Mouse (Mus musculus): ENCODE data around the gene Alg14.

Alg14 gene

DNA sequence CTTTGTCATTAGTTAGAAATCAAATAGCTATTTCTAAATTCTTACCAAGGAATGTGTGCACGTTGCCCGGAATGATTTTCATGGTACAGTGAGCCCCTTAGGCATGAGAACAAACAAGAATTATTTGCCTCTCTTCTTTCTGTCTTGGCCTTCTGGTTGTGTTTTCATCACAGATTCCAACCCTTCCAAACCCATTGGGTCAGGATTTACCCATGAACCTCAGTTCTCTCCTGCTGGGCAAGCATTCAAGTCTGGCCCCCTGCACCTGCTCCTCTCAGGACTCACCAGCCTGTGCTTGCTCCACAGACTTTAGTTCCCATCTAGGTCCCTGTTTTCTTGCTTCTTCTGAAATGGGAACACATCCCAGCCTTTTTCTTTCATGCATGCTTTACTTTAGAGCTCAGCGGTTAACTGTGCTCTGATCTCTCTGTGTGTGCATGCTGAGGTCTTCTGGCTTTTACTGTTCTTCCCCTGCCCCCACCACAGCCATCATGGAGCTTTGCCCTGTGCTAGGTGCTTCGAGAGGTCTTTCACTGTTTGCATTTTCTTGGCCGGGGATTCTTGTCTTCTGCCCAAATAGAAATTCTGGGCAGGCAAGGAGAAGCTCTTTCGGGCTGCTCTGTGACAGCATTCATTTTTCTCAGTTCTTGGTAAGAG lies 44.8 kb downstream of the Alg14 start:
- DNase-seq (ENCODE audit: low spot score in 2 of 2): no peak

DNA sequence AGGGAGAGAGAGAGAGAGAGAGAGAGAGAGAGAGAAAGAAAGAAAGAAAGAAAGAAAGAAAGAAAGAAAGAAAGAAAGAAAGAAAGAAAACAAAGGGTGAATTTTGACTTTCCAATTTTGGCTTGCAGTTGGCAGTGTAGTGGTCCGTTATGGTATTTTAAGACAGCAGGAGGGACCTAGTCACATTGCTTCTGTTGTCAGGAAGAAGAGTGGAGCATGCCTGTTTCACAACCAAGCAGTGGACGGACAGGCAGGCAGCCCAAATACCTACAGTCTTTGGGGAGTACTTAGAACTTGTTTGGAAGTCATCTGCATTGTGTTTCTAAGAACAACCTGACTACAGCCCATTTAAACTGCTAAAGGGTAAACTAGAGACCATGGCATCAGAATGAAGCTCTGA lies 47.1 kb downstream of the Alg14 start:
- DNase-seq (ENCODE audit: low spot score in 2 of 2): no peak

GRCm38 (mm10) chr3:121340321-121340761 lies 48.8 kb downstream of the Alg14 start:
- no peak for DNase-seq (ENCODE audit: low spot score in 2 of 2)

DNA sequence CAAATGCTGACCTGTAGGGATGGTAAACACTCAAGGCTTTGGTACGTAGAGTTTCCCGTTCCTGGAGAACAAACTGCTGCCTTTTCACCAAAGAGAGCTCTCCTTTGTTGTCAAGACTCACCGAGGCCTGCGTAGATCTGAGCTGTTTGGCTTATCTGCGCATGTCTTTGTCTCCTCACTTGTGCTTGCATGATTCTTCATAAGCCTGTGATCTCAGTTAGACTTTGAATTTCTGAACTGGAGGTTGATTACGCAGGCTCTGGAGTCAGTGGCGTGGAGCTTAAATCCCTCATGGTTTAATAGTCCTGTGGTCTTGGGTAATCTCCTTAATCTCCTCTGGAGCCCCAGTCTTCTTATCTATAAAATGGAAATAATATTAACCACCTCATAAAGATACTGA lies 51.7 kb downstream of the Alg14 start:
- DNase-seq (ENCODE audit: low spot score in 2 of 2): no peak

DNA sequence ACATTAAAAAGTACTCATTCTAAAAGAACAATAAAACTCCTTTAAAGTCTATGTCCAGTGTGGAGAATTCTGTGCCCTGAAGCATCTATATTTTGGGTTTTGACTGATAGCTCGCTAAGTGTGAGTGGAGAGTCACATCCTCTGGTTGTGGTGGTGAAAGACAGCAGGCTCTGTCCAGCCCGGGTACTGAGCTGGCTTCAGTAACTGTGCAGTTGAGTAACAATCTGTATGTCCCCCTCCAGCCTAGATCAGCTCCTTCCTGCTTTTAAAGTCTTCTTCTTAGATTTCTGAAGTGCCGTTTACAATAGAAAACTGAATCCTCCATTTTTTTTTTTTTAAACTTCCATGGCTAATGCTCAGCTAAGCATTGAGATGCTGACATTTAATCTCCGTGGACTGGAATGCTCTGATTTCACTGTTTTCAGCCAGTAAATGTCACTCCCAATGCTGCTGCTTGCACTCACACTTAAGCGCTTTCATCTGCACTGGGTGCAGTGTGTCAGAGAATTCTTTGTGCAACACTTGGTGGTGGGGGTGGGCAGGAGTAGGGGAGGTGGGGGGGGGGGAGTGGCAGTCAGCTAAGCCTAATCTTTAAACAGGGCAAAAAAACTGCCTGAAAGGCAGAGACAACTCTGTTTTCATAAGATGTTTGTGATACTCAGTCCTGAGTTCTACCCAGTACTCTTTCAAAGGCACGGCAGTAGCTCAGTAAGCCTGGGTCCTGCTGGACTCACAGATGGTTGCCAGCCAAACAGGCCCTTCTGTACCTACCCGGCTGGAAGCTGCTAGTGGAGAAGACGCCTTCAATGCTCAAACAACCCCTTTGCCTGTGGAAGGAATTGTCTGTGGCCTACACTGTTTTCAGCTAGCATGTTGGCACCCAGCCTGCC lies 52.7 kb downstream of the Alg14 start:
- no peak for DNase-seq (ENCODE audit: low spot score in 2 of 2)

DNA sequence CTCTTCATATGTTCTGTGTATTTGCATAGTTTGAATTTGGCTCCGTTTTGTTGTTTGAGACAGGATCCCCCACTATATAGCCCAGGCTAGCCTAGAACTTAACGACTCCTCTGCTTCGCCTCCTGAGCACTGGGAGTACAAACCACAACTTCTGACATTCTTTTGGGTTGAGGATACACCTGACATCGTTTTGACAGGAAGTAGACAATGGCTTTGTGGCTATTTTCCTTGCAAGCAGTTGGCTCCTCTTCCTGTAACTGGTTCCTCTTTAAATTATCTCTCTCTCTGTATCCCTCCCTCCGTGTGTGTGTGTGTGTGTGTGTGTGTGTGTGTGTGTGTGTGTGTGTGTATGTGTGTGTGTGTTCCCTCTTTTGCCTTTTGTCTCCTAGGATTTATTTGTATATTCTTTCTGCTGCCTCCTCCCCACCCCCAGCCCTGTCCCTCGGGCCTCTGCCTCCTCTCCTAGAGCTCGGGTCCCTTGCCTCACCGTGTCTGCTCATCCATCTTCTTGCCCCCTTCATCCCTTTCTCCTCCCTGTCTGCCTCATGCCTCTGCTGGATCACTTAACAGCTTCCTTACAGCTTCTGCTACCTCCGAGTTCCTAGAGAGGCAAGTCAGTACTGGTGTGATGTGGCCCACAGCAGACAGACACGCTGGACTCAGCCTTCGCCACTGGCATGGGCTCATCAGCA lies 53.5 kb downstream of the Alg14 start:
- DNase-seq (ENCODE audit: low spot score in 2 of 2): no peak

GRCm38 (mm10) chr3:121345643-121346000 lies 54.0 kb downstream of the Alg14 start:
- DNase-seq (ENCODE audit: low spot score in 2 of 2): no peak

DNA sequence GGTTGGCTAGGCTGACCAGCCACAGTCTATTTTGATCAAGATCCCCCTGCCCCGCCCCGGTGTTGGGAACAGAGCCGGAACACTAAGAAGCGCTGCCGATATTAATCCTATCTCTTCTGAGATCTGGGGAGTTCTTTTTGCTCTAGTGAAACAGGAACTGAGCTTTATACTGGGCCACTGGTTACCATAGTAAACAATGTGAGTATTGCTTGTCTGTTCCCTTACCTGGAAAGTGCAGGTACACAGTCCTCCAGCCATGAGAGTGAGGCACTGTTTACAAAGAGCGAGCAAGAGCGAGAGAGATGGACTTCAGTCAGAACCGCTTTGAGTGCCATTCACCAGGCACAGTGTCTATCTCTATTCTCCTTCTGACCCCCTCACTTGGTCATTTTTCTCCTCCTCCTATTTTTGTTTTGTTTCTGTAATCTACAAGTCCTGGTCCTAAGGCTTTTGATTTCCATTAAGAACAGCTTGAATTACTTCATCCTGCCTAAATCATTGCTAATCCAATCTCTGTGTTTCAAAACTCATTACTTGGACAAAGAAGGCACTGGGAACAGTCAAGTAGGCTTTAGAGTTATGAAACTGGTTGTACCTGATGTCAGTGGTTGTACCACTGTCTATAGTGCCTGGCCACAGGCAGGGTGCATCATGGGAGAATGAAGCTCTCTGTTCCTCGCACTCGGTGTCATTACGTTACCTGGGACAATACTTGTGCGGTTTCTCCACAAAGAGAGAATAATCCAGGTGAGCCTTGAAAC lies 55.1 kb downstream of the Alg14 start:
- DNase-seq (ENCODE audit: low spot score in 2 of 2): no peak

- no peak for DNase-seq (ENCODE audit: low spot score in 2 of 2)
Measured at GRCm38 (mm10) chr3:121348792-121349191, 57.2 kb downstream of the Alg14 start.

DNA sequence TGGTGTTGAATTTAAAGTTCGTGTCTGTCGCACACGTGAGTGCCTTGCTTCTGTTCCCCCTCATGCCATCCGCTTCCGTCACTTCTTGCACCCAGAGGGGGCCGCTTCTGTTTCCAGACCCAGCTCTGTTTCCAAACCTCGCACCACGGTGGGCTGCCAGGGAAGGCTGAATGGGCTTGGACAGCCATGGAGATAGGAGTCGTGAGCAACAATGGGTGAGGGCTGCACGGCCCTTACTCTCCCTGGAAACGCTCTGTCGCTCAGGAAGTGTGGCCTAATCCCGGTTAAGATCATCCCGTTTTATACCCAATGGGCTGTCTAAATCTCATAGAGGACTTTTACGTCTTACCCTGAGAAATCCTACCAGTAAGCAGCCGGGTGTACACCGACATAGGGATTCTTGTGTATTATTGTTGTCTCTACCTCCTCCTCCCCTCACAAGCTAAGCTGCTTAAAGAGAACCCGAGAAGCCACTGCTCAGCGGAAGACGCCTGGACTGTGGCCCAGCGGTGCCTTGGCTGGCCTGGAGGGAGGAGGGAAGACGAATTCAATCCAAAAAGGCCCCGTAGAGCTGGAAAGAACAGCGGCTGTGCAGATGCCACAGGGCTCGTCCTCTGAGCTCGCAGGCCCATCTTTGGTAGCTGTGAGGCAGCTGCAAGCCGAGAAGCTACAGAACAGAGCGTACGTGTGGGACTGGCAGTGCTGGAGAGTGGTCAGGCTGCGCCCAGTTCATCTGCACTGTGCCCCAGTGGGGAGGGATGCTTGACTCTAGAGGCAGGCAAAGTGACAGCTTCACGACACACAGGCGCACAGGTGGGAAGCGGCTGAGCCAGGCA lies 58.0 kb downstream of the Alg14 start:
- DNase-seq (ENCODE audit: low spot score in 2 of 2): no peak

DNA sequence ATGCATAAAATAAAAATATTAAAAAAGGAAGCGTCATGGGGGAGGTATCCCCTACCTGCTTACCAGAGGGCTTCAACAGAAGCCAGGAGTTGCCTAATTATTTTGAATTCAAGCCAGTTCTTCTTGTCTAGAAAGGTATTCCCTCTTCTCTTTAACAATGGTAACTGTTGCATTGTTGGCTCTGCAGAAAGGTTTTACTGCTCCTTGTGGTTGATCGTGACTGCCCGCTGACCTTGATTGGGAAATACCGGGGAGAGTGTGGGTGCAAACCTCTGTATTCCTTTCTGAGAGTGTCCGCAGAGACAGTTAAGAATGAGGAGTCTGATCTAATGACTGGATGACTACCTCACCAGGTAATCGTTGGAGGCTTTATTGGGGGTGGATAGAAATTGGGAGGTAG lies 59.7 kb downstream of the Alg14 start:
- no peak for DNase-seq (ENCODE audit: low spot score in 2 of 2)

- DNase-seq (ENCODE audit: low spot score in 2 of 2): no peak
Measured at GRCm38 (mm10) chr3:121354281-121354680, 62.7 kb downstream of the Alg14 start.

DNA sequence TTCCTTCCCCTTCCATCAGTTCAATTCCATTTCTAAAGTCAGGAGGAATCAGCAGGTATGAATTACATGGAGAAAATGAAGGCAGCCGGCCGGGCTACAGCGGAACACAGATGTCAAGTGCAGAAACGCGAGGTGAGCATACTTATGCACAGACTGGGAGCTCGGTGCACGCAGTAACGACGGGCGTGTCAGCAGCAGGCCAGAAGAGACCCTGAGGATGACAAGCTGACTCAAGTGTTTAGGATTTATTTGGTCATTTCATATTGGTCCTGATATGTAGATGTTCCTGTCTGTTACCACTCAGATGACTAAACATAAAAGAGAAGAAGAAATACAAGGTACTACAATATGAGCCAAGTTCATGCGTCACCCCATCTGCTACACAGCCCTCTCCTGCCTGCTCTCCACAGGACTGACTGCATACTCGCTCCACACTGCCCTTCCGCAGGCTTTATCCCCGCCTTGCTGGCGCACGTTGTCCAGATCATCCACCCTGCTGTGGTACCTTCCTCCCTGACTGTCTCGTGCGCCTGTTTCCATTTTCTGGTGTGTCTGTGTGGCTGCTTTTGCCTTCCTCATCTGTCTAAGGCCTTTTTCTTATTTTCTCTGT lies 63.4 kb downstream of the Alg14 start:
- no peak for DNase-seq (ENCODE audit: low spot score in 2 of 2)

GRCm38 (mm10) chr3:121355569-121355968 lies 64.0 kb downstream of the Alg14 start:
- no peak for DNase-seq (ENCODE audit: low spot score in 2 of 2)

GRCm38 (mm10) chr3:121356111-121356510 lies 64.5 kb downstream of the Alg14 start:
- DNase-seq (ENCODE audit: low spot score in 2 of 2): no peak

GRCm38 (mm10) chr3:121357030-121357429 lies 65.5 kb downstream of the Alg14 start:
- no peak for DNase-seq (ENCODE audit: low spot score in 2 of 2)

DNA sequence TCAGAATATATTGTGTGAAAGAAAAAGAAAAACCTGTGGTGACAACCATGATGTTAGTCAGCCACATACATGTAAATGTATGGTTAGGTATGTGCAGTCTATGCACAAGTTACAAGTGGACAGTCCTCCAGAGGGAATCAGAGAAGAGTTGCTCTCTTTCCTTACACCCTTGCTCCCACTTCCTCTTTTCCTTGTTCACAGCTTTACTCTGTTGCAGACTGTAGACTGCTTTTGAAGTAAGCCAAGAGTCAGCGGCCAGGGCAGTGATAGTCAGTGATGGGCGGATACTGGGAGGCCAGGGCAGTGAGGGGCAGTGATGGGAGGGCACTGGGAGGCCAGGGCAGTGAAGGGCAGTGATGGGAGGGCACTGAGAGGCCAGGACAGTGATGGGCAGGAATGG lies 66.7 kb downstream of the Alg14 start:
- DNase-seq (ENCODE audit: low spot score in 2 of 2): no peak

DNA sequence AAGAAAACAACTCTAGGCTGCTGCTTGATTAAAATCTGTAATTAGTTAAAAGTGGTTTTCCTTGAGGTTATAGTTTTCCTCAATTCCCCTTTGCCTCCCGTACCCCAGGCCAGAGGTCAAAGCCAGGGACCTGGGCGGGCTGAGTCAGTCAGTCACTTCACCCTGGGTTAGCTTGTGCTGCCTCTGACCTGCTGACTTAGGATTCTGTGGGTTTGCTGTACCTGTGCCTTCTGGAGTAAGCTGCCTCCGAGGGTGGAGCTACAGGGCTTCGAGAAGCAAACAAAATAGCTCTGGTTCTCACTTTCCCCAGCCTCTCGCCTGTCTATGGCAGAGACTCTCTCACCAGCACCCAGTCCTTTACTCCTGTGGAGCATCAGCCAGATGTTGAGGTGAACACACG lies 67.3 kb downstream of the Alg14 start:
- no peak for DNase-seq (ENCODE audit: low spot score in 2 of 2)

- no peak for DNase-seq (ENCODE audit: low spot score in 2 of 2)
Measured at GRCm38 (mm10) chr3:121359272-121359671, 67.7 kb downstream of the Alg14 start.

- DNase-seq (ENCODE audit: low spot score in 2 of 2): no peak
Measured at GRCm38 (mm10) chr3:121362002-121362401, 70.4 kb downstream of the Alg14 start.

- no peak for DNase-seq (ENCODE audit: low spot score in 2 of 2)
Measured at GRCm38 (mm10) chr3:121364388-121364787, 72.8 kb downstream of the Alg14 start.
